In the genomic region with DNA sequence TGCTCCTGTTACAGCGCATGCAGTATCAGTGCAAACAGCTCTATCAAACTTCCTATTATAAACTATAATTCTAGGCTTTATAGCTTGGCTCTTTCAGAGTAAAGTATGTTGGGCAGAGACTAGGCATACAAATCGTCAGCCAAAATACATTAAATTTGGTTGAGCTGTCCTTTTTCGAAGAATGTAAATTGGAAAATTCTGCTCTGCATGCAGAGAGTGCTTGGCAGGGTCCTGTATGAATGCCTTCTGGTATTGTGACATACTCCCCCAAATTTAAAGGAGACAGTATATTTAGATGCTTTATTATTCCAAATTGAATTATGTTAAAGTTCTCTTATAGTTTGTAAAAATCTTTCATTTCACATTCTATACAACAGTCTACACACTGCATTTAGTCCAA, we compare ENCODE assay signal across 33 mouse cellular contexts.
"Had no signal": no experiment of that assay in that cellular context is flagged by ENCODE, and none has a peak within 500 bp of the region (broad histone marks: within the 10 kb centered on the region; RNA-seq: fewer than 3 reads in every experiment).

No protein-coding gene starts in this region.

- H3K9me3 ChIP-seq: limb, embryonic 10.5 days; limb, embryonic 12.5 days; limb, embryonic 13.5 days; limb, embryonic 15.5 days; liver, embryonic 12.5 days; liver, embryonic 13.5 days; liver, embryonic 15.5 days; lung, embryonic 15.5 days; megakaryocyte, embryonic 14.5 days; midbrain, embryonic 10.5 days; midbrain, embryonic 12.5 days; midbrain, embryonic 13.5 days; midbrain, embryonic 15.5 days; neural tube, embryonic 12.5 days; neural tube, embryonic 13.5 days had no signal

- H3K4me2 ChIP-seq: limb, embryonic 12.5 days; limb, embryonic 13.5 days; limb, embryonic 15.5 days; liver, embryonic 11.5 days; liver, embryonic 12.5 days; liver, embryonic 13.5 days; liver, embryonic 15.5 days; lung, embryonic 14.5 days; lung, embryonic 15.5 days; midbrain, embryonic 11.5 days; midbrain, embryonic 12.5 days; midbrain, embryonic 13.5 days; midbrain, embryonic 15.5 days; neural tube, embryonic 12.5 days; neural tube, embryonic 13.5 days had no signal

- H3K4me3 ChIP-seq: limb, embryonic 10.5 days; limb, embryonic 12.5 days; limb, embryonic 13.5 days; limb, embryonic 15.5 days; liver, embryonic 12.5 days; liver, embryonic 13.5 days; liver, embryonic 15.5 days; lung, embryonic 15.5 days; megakaryocyte, embryonic 14.5 days; midbrain, embryonic 10.5 days; midbrain, embryonic 12.5 days; midbrain, embryonic 13.5 days; midbrain, embryonic 15.5 days; myocyte; neural tube, embryonic 12.5 days; neural tube, embryonic 13.5 days had no signal

- H3K27ac ChIP-seq: limb, embryonic 10.5 days; limb, embryonic 12.5 days; limb, embryonic 13.5 days; limb, embryonic 15.5 days; liver, embryonic 12.5 days; liver, embryonic 13.5 days; liver, embryonic 14.5 days; liver, embryonic 15.5 days; lung, embryonic 15.5 days; macrophage; midbrain, embryonic 10.5 days; midbrain, embryonic 12.5 days; midbrain, embryonic 13.5 days; midbrain, embryonic 15.5 days; neural tube, embryonic 12.5 days; neural tube, embryonic 13.5 days had no signal

- H3K9ac ChIP-seq: limb, embryonic 12.5 days; limb, embryonic 13.5 days; limb, embryonic 15.5 days; liver, embryonic 12.5 days; liver, embryonic 13.5 days; liver, embryonic 14.5 days; liver, embryonic 15.5 days; liver, postnatal 0 days; lung, embryonic 14.5 days; lung, embryonic 15.5 days; midbrain, embryonic 12.5 days; midbrain, embryonic 13.5 days; midbrain, embryonic 15.5 days; neural tube, embryonic 12.5 days; neural tube, embryonic 13.5 days had no signal

- ATAC-seq: liver, embryonic 12.5 days; liver, postnatal 0 days; lung, postnatal 0 days; midbrain, embryonic 13.5 days; midbrain, embryonic 15.5 days; midbrain, embryonic 16.5 days had no signal

- H3K4me1 ChIP-seq: limb, embryonic 10.5 days; limb, embryonic 12.5 days; limb, embryonic 13.5 days; limb, embryonic 15.5 days; liver, embryonic 12.5 days; liver, embryonic 13.5 days; liver, embryonic 15.5 days; lung, embryonic 15.5 days; megakaryocyte, embryonic 14.5 days; midbrain, embryonic 10.5 days; midbrain, embryonic 12.5 days; midbrain, embryonic 13.5 days; midbrain, embryonic 15.5 days; neural tube, embryonic 12.5 days; neural tube, embryonic 13.5 days had no signal

- H3K36me3 ChIP-seq: limb, embryonic 10.5 days; limb, embryonic 12.5 days; limb, embryonic 13.5 days; limb, embryonic 15.5 days; liver, embryonic 12.5 days; liver, embryonic 13.5 days; liver, embryonic 15.5 days; lung, embryonic 15.5 days; midbrain, embryonic 10.5 days; midbrain, embryonic 12.5 days; midbrain, embryonic 13.5 days; midbrain, embryonic 15.5 days; neural tube, embryonic 12.5 days; neural tube, embryonic 13.5 days had no signal

- DNase-seq: left cerebral cortex, postnatal 4 days; liver; liver, embryonic 13.5 days; liver, postnatal 0 days; lung, adult 18-20 months; lung, adult 2 months; lung, embryonic 14.5 days; lung, postnatal 10 days; lung, postnatal 14 days; lung, postnatal 36 days; lung, postnatal 4 days; midbrain, embryonic 14.5 days had no signal

- H3K27me3 ChIP-seq: limb, embryonic 12.5 days; limb, embryonic 13.5 days; limb, embryonic 15.5 days; liver, embryonic 12.5 days; liver, embryonic 13.5 days; liver, embryonic 15.5 days; lung, embryonic 15.5 days; megakaryocyte, embryonic 14.5 days; midbrain, embryonic 12.5 days; midbrain, embryonic 13.5 days; midbrain, embryonic 15.5 days; neural tube, embryonic 12.5 days; neural tube, embryonic 13.5 days had no signal
